Comparison of ENCODE assay signal across 15 mouse cellular contexts in genomic region chr16:78407855-78408254, GRCm38 (mm10).
"Had no signal": no experiment of that assay in that cellular context is flagged by ENCODE, and none has a peak within 500 bp of the region (broad histone marks: within the 10 kb centered on the region; RNA-seq: fewer than 3 reads in every experiment).

No protein-coding gene starts in this region.

- ATAC-seq: hindbrain, embryonic 16.5 days; inflammation-experienced regulatory T-cells, adult 6 months; intestine, embryonic 15.5 days; intestine, postnatal 0 days had no signal

- DNase-seq: gastrocnemius, adult 2 months; gastrocnemius, postnatal 10 days; gastrocnemius, postnatal 25 days; heart, adult 2 months; heart, postnatal 4 days; kidney, adult 18-20 months; kidney, adult 8-10 months; kidney, postnatal 10 days; kidney, postnatal 25 days; kidney, postnatal 4 days; liver had no signal
